Mouse (Mus musculus): ENCODE measurements at regions not wholly inside any gene's neighbourhood (a gene's known extent, or its start where the extent isn't known, plus 50 kb on each side); places are given as distances from the start of the nearest gene placed in this dataset.
A peak's percentile ranks its signal among the peaks of the same experiment; 100 is the strongest.

- TF ChIP-seq POLR2A (IDR thresholded peaks at IDR 0.05; ENCODE audit: borderline replicate concordance, insufficient read depth, low read length) (no peak), CTCF (IDR thresholded peaks at IDR 0.05; ENCODE audit: borderline replicate concordance, insufficient read depth, low read depth, low read length) (no peak)
- H3K4me1 ChIP-seq (ENCODE audit: control insufficient read depth, insufficient read depth, low read length), result no peaks in the 10 kb centered on the region
- WGBS, result 50% methylated on average over 5 of the region's 5 CpGs
- no peak overlapping the region for H3K4me3 ChIP-seq (replicated peaks; ENCODE audit: insufficient read depth, low read depth, low read length)
- DNase-seq, result no peak
- H3K27me3 ChIP-seq (ENCODE audit: control insufficient read depth, insufficient read depth, low read length), result no peaks in the 10 kb centered on the region
- no peak overlapping the region for H3K27ac ChIP-seq (ENCODE audit: insufficient read depth, low read length)
Observed at GRCm38 (mm10) chr8:76383583-76384281, 515.5 kb upstream of the Nr3c2 start.

GRCm38 (mm10) chr8:76384282-76384637, 515.0 kb upstream of the Nr3c2 start:
- TF ChIP-seq POLR2A (IDR thresholded peaks at IDR 0.05; ENCODE audit: borderline replicate concordance, insufficient read depth, low read length) (no peak), CTCF (IDR thresholded peaks at IDR 0.05; ENCODE audit: borderline replicate concordance, insufficient read depth, low read depth, low read length) (no peak)
- DNase-seq, result peak; percentile 7 to 12
- Histone ChIP-seq H3K4me3 (replicated peaks; ENCODE audit: insufficient read depth, low read depth, low read length) (no peak overlapping the region), H3K27ac (ENCODE audit: insufficient read depth, low read length) (no peak overlapping the region), H3K4me1 (ENCODE audit: control insufficient read depth, insufficient read depth, low read length) (no peaks in the 10 kb centered on the region), H3K27me3 (ENCODE audit: control insufficient read depth, insufficient read depth, low read length) (no peaks in the 10 kb centered on the region)
- 8% methylated on average over 5 of the region's 5 CpGs for WGBS

- TF ChIP-seq POLR2A (IDR thresholded peaks at IDR 0.05; ENCODE audit: borderline replicate concordance, insufficient read depth, low read length) (no peak), CTCF (IDR thresholded peaks at IDR 0.05; ENCODE audit: borderline replicate concordance, insufficient read depth, low read depth, low read length) (no peak)
- 13% methylated on average over 2 of the region's 2 CpGs for WGBS
- DNase-seq, result no peak
- Histone ChIP-seq H3K4me3 (replicated peaks; ENCODE audit: insufficient read depth, low read depth, low read length) (no peak overlapping the region), H3K27me3 (ENCODE audit: control insufficient read depth, insufficient read depth, low read length) (no peaks in the 10 kb centered on the region; the same call in 1 of the 2 replicates), H3K4me1 (ENCODE audit: control insufficient read depth, insufficient read depth, low read length) (no peaks in the 10 kb centered on the region), H3K27ac (ENCODE audit: insufficient read depth, low read length) (no peak overlapping the region)
Observed at GRCm38 (mm10) chr8:76392004-76392403, 507.2 kb upstream of the Nr3c2 start.

- Histone ChIP-seq H3K27me3 (ENCODE audit: control insufficient read depth, insufficient read depth, low read length) (no peaks in the 10 kb centered on the region), H3K4me3 (replicated peaks; ENCODE audit: insufficient read depth, low read depth, low read length) (no peak overlapping the region), H3K27ac (ENCODE audit: insufficient read depth, low read length) (no peak overlapping the region), H3K4me1 (ENCODE audit: control insufficient read depth, insufficient read depth, low read length) (no peaks in the 10 kb centered on the region)
- no peak for DNase-seq
- TF ChIP-seq POLR2A (IDR thresholded peaks at IDR 0.05; ENCODE audit: borderline replicate concordance, insufficient read depth, low read length), result no peak
- no peak for TF ChIP-seq CTCF (IDR thresholded peaks at IDR 0.05; ENCODE audit: borderline replicate concordance, insufficient read depth, low read depth, low read length)
- 94% methylated on average over 1 of the region's 1 CpGs for WGBS
Observed at GRCm38 (mm10) chr8:76422459-76422858, 476.8 kb upstream of the Nr3c2 start.

- WGBS, result 50% methylated on average over 7 of the region's 7 CpGs
- no peak overlapping the region for H3K27ac ChIP-seq (ENCODE audit: insufficient read depth, low read length)
- no peak for DNase-seq
- TF ChIP-seq POLR2A (IDR thresholded peaks at IDR 0.05; ENCODE audit: borderline replicate concordance, insufficient read depth, low read length) (no peak), CTCF (IDR thresholded peaks at IDR 0.05; ENCODE audit: borderline replicate concordance, insufficient read depth, low read depth, low read length) (no peak)
- no peaks in the 10 kb centered on the region for H3K4me1 ChIP-seq (ENCODE audit: control insufficient read depth, insufficient read depth, low read length)
- no peaks in the 10 kb centered on the region for H3K27me3 ChIP-seq (ENCODE audit: control insufficient read depth, insufficient read depth, low read length)
- H3K4me3 ChIP-seq (replicated peaks; ENCODE audit: insufficient read depth, low read depth, low read length), result no peak overlapping the region
Observed at GRCm38 (mm10) chr8:76422861-76423532, 476.2 kb upstream of the Nr3c2 start.

GRCm38 (mm10) chr8:76429818-76430217, 469.4 kb upstream of the Nr3c2 start:
- DNase-seq, result no peak
- Histone ChIP-seq H3K4me1 (ENCODE audit: control insufficient read depth, insufficient read depth, low read length) (no peaks in the 10 kb centered on the region), H3K4me3 (replicated peaks; ENCODE audit: insufficient read depth, low read depth, low read length) (no peak overlapping the region), H3K27ac (ENCODE audit: insufficient read depth, low read length) (no peak overlapping the region), H3K27me3 (ENCODE audit: control insufficient read depth, insufficient read depth, low read length) (no peaks in the 10 kb centered on the region)
- TF ChIP-seq POLR2A (IDR thresholded peaks at IDR 0.05; ENCODE audit: borderline replicate concordance, insufficient read depth, low read length), result no peak
- no peak for TF ChIP-seq CTCF (IDR thresholded peaks at IDR 0.05; ENCODE audit: borderline replicate concordance, insufficient read depth, low read depth, low read length)
- 50% methylated on average over 3 of the region's 3 CpGs for WGBS

GRCm38 (mm10) chr8:76432813-76433212, 466.4 kb upstream of the Nr3c2 start:
- DNase-seq, result no peak
- Histone ChIP-seq H3K4me1 (ENCODE audit: control insufficient read depth, insufficient read depth, low read length) (no peaks in the 10 kb centered on the region), H3K27me3 (ENCODE audit: control insufficient read depth, insufficient read depth, low read length) (no peaks in the 10 kb centered on the region), H3K4me3 (replicated peaks; ENCODE audit: insufficient read depth, low read depth, low read length) (no peak overlapping the region), H3K27ac (ENCODE audit: insufficient read depth, low read length) (no peak overlapping the region)
- no peak for TF ChIP-seq CTCF (IDR thresholded peaks at IDR 0.05; ENCODE audit: borderline replicate concordance, insufficient read depth, low read depth, low read length)

GRCm38 (mm10) chr8:76437951-76438350, 461.3 kb upstream of the Nr3c2 start:
- no peaks in the 10 kb centered on the region for H3K27me3 ChIP-seq (ENCODE audit: control insufficient read depth, insufficient read depth, low read length)
- DNase-seq, result no peak
- WGBS, result 78% methylated on average over 3 of the region's 3 CpGs
- no peak overlapping the region for H3K4me3 ChIP-seq (replicated peaks; ENCODE audit: insufficient read depth, low read depth, low read length)
- TF ChIP-seq POLR2A (IDR thresholded peaks at IDR 0.05; ENCODE audit: borderline replicate concordance, insufficient read depth, low read length), result no peak
- TF ChIP-seq CTCF (IDR thresholded peaks at IDR 0.05; ENCODE audit: borderline replicate concordance, insufficient read depth, low read depth, low read length), result no peak
- H3K27ac ChIP-seq (ENCODE audit: insufficient read depth, low read length), result no peak overlapping the region
- no peaks in the 10 kb centered on the region for H3K4me1 ChIP-seq (ENCODE audit: control insufficient read depth, insufficient read depth, low read length)
